Mouse (Mus musculus) lung, embryonic 16.5 days (tissue): Measurements from ENCODE around the gene Ppip5k1. TPM values are rescaled to one million over a fixed set of nuclear protein-coding genes. Genes with fewer than 3 reads are reported as not detected.

Source experiments
- ATAC-seq: fragments of 200-750 bp; cut with Nextera tagmentation; 2 replicates; pipeline ENCODE4 v1.8.0; 2017; ENCODE audit warnings: low read depth, mild to moderate bottlenecking, moderate library complexity
- H3K27ac ChIP-seq: fragments of 300-500 bp; sonication (generic); 2 replicates; pipeline ENCODE4 v1.5.1; 2014; ENCODE audit warnings: mild to moderate bottlenecking, control low read depth, low read length
- H3K27me3 ChIP-seq: fragments of 300-500 bp; sonication (generic); 2 replicates; pipeline ENCODE4 v1.6.1; 2014; ENCODE audit warnings: low read depth, low read length, mixed read lengths; ENCODE audit not compliant: control insufficient read depth, insufficient read depth
- H3K36me3 ChIP-seq: fragments of 300-500 bp; sonication (generic); 2 replicates; pipeline ENCODE4 v1.6.1; 2014; ENCODE audit warnings: low read length; ENCODE audit not compliant: control insufficient read depth, insufficient read depth
- H3K4me1 ChIP-seq: fragments of 300-500 bp; sonication (generic); replicated peaks from 2 replicates; pipeline ENCODE4 v1.6.1; 2014; ENCODE audit warnings: low read length, mixed read lengths; ENCODE audit not compliant: control insufficient read depth, insufficient read depth
- H3K4me2 ChIP-seq: fragments of 300-500 bp; sonication (generic); 2 replicates; pipeline ENCODE4 v1.6.1; 2014; ENCODE audit warnings: low read depth, low read length, control low read depth
- H3K4me3 ChIP-seq: fragments of 300-500 bp; sonication (generic); 2 replicates; pipeline ENCODE4 v1.5.1; 2014; ENCODE audit warnings: mild to moderate bottlenecking, low read length, control low read depth
- H3K9ac ChIP-seq: fragments of 300-500 bp; sonication (generic); 2 replicates; pipeline ENCODE4 v1.6.1; 2014; ENCODE audit warnings: low read length, control low read depth
- H3K9me3 ChIP-seq: fragments of 300-500 bp; sonication (generic); 2 replicates; pipeline ENCODE4 v1.6.1; 2016; ENCODE audit warnings: low read length; ENCODE audit not compliant: control insufficient read depth
- WGBS: fragments of 180-500 bp; shearing (Covaris S2); extraction: QIAGEN DNeasy Blood & Tissue Kit; methylation state at CpG from one replicate; pipeline ENCODE4 v1.1.7; 2014; 5-methylcytosine and 5-hydroxymethylcytosine counted together
- polyA plus RNA-seq: library from polyadenylated mRNA; unstranded; fragments of >200 nt; fragmentation: Nextera tagmentation; extraction: Ambion mirVana; gene quantifications from 2 replicates; pipeline ENCODE4 v1.2.1, GENCODE M21; 2015

Ppip5k1 gene
- polyA plus RNA-seq, 1 experiment from 2014 or later, result 12.7 TPM

- peak overlapping the region; percentile 53 for H3K4me3 ChIP-seq
- H3K9me3 ChIP-seq, result no peaks in the 10 kb centered on the region
- peak; percentile 85 for ATAC-seq
- H3K4me2 ChIP-seq, result peak overlapping the region; percentile 71
- H3K9ac ChIP-seq, result peak overlapping the region; percentile 58
- no peak overlapping the region for H3K27ac ChIP-seq
- H3K36me3 ChIP-seq, result no peaks in the 10 kb centered on the region
- WGBS, result 2% methylated on average over 18 of the region's 18 CpGs
- H3K27me3 ChIP-seq, result peaks cover 19% of the 10 kb centered on the region
- H3K4me1 ChIP-seq, result peaks cover 29% of the 10 kb centered on the region
These were observed 60.2 kb downstream of the Ppip5k1 start for GRCm38 (mm10) chr2:121294753-121295607.

- H3K27me3 ChIP-seq, result peaks cover 24% of the 10 kb centered on the region
- H3K4me1 ChIP-seq, result peaks cover 33% of the 10 kb centered on the region
- H3K9me3 ChIP-seq, result no peaks in the 10 kb centered on the region
- no peak overlapping the region for H3K4me3 ChIP-seq
- no peak overlapping the region for H3K27ac ChIP-seq
- no peak; the same call in 1 of the 2 replicates for ATAC-seq
- no peaks in the 10 kb centered on the region for H3K36me3 ChIP-seq
- H3K9ac ChIP-seq, result peak overlapping the region; percentile 24
- WGBS, result 24% methylated on average over 4 of the region's 4 CpGs
- peak overlapping the region; percentile 71 for H3K4me2 ChIP-seq
These were observed 61.0 kb downstream of the Ppip5k1 start for GRCm38 (mm10) chr2:121294182-121294581.

- H3K4me3 ChIP-seq, result no peak overlapping the region
- H3K9ac ChIP-seq, result no peak overlapping the region
- H3K4me2 ChIP-seq, result no peak overlapping the region
- peaks cover 38% of the 10 kb centered on the region for H3K4me1 ChIP-seq
- no peaks in the 10 kb centered on the region for H3K36me3 ChIP-seq
- WGBS, result 63% methylated on average over 5 of the region's 5 CpGs
- peaks cover 26% of the 10 kb centered on the region for H3K27me3 ChIP-seq
- no peaks in the 10 kb centered on the region for H3K9me3 ChIP-seq
- no peak overlapping the region for H3K27ac ChIP-seq
- no peak for ATAC-seq
These were observed 62.7 kb downstream of the Ppip5k1 start for GRCm38 (mm10) chr2:121292316-121293013.

GRCm38 (mm10) chr2:121289730-121290540, 65.3 kb downstream of the Ppip5k1 start:
- no peak overlapping the region for H3K27ac ChIP-seq
- ATAC-seq, result no peak
- no peaks in the 10 kb centered on the region for H3K36me3 ChIP-seq
- H3K4me2 ChIP-seq, result peak overlapping the region; percentile 90
- peaks cover 21% of the 10 kb centered on the region for H3K4me1 ChIP-seq
- peak overlapping the region; percentile 57 for H3K4me3 ChIP-seq
- H3K27me3 ChIP-seq, result peaks cover 21% of the 10 kb centered on the region
- peak overlapping the region; percentile 25; the same call in 1 of the 2 replicates for H3K9ac ChIP-seq
- 4% methylated on average over 36 of the region's 36 CpGs for WGBS
- H3K9me3 ChIP-seq, result no peaks in the 10 kb centered on the region

- no peaks in the 10 kb centered on the region for H3K9me3 ChIP-seq
- H3K36me3 ChIP-seq, result no peaks in the 10 kb centered on the region
- peaks cover 21% of the 10 kb centered on the region for H3K27me3 ChIP-seq
- peak within 1 kb of the TSS; percentile 57 for H3K4me3 ChIP-seq
- 1% methylated on average over 48 of the region's 48 CpGs for WGBS
- H3K27ac ChIP-seq, result no peak within 1 kb of the TSS
- H3K4me2 ChIP-seq, result peak within 1 kb of the TSS; percentile 90
- ATAC-seq, result peak; percentile 98
- peak within 1 kb of the TSS; percentile 25; the same call in 1 of the 2 replicates for H3K9ac ChIP-seq
- peaks cover 13% of the 10 kb centered on the region for H3K4me1 ChIP-seq
These were observed 66.1 kb downstream of the Ppip5k1 start, which contains the start of gene Map1a for GRCm38 (mm10) chr2:121288901-121289729. TSS of gene Map1a (plus strand) at chr2:121289600.

- Histone ChIP-seq H3K27me3 (peaks cover 21% of the 10 kb centered on the region), H3K4me3 (no peak overlapping the region), H3K4me1 (peaks cover 9% of the 10 kb centered on the region), H3K4me2 (no peak overlapping the region), H3K27ac (no peak overlapping the region), H3K36me3 (no peaks in the 10 kb centered on the region), H3K9ac (no peak overlapping the region), H3K9me3 (no peaks in the 10 kb centered on the region)
- 52% methylated on average over 2 of the region's 2 CpGs for WGBS
- ATAC-seq, result no peak
These were observed 67.3 kb downstream of the Ppip5k1 start for GRCm38 (mm10) chr2:121287850-121288249.

GRCm38 (mm10) chr2:121271928-121272516, 83.2 kb downstream of the Ppip5k1 start:
- peak overlapping the region; percentile 68 for H3K4me2 ChIP-seq
- WGBS, result 18% methylated on average over 4 of the region's 4 CpGs
- peak overlapping the region; percentile 43; the same call in 1 of the 2 replicates for H3K9ac ChIP-seq
- no peak overlapping the region for H3K27ac ChIP-seq
- peaks cover 6% of the 10 kb centered on the region for H3K36me3 ChIP-seq
- no peaks in the 10 kb centered on the region for H3K9me3 ChIP-seq
- peak overlapping the region; percentile 79; the same call in 1 of the 2 replicates for H3K4me3 ChIP-seq
- H3K27me3 ChIP-seq, result no peaks in the 10 kb centered on the region
- ATAC-seq, result no peak
- H3K4me1 ChIP-seq, result peaks cover 6% of the 10 kb centered on the region; the same call in 1 of the 2 replicates
